Mouse (Mus musculus) layer of hippocampus, adult 18-20 months (tissue): Measurements from ENCODE around the gene Scube1. TPM values are rescaled to one million over a fixed set of nuclear protein-coding genes. Genes with fewer than 3 reads are reported as not detected.

Experiments
- DNase-seq, 2 experiments: peaks; one replicate each; pipeline ENCODE4 v3.0.0; 2022; ENCODE audit warnings: low spot score in 2 of 2
- total RNA-seq, 2 experiments: library from RNA; stranded (reverse); gene quantifications; 2 replicates each; pipeline ENCODE4 v1.2.3; 2021

Gene Scube1
- total RNA-seq, 2 experiments from 2014 or later = 15.9 to 18.4 TPM

DNA sequence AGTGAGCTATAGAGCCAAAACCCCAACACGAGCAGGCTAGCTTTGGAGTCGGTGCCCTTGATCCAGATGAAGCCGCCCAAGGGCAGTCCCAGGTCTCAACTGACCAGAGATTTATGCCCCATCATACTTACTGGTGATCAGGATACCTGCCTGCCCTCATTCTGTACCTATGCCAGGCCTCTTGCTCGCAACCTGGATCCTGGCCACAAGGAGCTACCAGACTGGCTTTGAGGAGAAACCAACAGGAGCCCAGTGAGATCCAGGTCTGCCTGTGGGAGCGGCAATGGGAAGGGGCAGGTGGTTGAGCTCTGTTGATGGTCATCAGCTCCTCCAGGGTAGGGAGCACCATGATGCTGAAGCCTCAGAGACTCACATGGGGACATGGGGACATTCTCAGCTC lies 12.5 kb downstream of the Scube1 start:
- no peak for DNase-seq

DNA sequence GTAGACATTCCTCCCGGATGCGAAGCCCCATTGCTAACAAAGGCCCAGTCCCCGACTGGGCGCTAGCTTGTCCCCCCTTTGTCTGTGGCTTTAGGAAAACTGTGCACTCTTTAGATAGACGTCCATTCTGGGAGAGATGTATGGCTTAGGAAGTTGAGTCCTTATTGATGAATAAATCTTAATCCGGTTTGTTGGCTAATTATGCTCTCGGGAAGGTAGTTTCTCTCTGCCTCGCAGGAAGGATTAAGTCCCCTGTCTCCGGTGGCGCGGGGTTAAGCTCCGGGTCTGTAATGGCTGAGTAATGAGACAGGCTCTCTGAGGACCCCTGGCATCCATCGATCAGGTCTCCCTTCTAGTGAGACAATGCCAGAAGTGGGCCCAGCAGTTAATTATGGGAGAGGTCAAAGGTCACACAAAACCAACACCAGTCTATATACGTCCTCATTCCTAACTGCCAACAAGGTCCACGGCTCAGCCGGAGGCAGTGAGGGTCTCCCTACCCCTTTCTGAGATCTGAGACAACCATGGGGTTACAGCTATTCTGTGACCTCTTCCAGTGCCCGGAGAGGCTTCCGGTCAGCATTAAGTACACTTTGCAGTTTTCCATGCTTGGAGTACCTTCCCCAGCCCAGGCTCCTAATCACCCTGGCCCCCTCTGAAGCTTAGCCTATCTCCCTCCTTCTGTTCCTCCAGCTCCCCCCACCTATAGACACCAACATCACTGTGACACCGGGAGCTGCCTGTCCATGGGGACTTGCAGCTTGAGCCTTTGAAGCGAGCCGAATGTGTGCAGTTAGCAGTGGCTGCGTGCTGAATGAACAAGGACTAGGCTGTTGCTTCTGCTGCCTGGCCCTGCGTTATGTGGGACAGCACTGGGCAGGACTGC lies 14.7 kb downstream of the Scube1 start:
- DNase-seq = no peak

DNA sequence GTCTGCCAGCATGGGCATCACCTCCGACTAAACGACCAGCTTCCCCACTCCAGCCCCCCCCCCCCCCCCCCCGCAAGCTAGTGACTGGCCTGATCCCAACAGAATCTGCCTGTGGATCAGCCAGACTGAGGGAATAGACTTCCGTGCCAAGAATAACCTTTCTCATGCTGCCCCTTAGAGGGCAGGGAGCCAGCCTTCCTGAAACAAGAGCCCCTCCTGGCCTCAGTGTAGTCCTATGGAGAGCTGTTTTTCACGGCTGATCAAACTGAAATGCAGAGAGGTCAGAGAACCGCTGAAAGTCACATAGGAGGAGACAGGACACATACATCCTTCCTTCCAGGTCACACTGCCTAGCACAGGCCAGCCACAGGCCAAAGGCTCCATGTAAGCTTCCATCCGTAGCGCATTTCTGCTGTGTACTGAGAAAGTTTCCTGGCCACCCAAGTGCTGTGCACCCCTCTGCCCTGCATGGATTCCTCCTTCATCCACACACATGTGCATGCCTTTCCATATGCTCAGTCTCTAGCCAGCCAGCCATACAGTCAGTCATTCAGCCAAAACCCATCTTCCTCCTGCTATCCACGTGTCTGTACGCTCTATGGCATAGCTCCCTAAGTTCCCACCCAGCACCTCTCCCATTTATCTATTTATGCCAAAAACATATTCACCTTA lies 18.2 kb downstream of the Scube1 start:
- DNase-seq = no peak

DNA sequence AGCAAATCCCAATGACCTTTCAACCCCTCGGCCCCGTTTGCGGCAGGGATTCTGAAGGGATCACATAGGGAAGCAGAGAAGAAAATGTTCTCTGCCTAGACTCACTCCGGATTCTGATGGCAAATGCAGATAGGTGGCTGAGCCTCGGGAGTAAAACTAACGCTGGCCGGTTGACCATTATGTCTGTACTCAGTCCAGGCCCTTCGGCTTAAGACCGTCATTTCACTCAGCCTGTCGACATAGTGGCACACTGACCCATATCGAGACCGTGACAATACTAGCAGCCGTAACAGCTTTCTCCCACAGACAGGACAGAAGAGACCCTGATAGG lies 24.3 kb downstream of the Scube1 start:
- DNase-seq = no peak

DNA sequence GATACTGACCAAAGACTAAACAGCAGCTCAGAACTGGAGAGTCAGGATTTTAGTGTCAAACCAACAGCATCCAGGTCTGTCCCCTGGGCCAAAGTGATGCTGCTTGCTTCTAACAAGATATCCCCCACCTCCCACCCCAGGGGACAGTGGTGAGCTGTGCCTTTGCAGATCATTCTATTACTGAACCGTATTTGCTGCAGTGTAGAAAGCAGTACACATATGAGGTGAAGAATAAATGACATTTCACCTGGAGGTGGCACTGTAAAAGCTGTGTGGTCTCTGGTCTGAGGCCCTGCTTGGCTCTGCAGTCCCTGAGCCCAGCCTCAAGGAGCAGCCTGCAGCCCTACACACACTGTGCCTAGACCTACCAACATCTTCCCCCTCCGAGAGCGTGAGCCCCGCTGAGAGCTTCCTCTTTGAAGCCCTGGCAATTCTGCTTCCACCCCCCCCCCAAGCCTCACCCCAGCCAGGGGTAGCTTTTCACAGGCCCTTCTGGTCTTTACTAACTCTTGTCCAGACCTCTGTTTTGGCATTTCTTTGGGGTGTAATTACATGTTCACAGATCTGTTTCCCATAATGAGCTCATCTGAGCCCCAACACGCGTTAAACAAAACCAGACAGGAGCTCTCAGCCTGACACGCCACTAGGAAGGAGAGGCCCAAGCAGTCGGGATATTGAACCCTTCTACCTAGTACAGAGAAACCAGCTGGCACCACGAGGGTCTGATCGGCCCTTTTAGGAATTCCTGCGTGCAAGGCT lies 24.8 kb downstream of the Scube1 start:
- no peak for DNase-seq

DNA sequence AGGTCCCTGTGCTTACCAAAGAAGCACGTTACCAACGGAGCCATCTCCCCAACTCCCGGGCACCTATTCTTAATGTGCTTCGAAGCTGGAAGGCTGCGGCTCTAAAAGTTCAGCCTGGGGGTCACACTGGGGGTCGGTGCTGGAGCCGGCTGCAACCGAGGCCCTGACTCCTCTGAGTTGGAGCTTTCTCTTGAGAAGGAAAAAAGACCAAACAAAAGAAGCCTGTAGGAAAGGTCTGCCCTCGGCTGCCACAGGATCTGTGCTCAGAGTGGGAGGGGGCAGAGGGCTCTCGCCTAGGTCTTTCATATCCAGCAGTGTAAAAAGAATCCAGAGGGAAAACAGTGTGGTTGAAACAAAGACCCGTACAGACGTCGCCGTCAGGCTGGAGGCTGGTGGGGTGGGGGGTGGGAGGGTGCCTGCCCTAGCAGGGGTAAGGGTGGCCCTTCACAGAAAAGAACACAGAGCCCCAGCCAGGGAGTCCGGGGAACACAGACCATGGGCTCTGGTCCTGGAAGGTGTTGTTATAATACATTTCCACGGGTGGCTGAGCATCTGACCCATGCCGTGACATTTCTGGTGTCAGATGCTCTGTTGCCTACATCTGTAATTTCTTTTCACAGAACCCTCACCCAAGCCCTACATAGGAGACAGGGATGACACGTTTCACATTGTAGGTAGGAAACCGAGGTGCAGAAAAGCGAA lies 25.5 kb downstream of the Scube1 start:
- DNase-seq = no peak

DNA sequence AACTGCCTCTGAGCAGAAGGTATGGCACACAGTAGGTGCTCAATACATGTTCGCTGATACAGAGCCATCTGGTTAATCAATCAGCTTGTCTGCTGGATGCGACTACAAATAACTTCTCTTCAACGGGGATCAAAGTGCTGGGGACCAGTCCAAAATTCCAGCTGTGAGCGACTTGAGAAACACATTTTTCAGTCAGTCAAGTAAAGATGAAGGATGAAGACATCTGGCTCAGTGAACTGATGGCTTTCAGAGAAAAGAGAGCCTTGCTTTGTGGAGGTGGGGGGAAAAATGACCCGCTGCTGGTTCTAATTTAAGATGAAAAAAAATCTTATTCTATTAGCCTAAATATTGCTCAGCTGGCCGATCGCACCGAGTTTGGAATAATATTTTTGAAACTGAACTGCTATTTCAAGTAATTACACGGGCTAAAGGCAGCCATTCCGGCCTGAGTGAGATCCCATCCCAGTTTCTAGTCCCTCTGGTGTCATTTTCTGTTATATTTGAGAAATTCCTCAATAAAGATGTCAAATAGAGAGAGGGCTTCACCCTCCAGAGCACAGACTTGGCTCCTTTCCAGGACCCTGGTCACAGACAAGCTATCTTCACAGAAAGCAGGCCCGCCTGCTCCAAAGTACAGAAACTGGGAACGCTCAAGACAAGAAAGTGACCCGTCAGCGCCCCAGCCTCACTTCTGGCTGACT lies 28.0 kb downstream of the Scube1 start:
- no peak for DNase-seq

DNA sequence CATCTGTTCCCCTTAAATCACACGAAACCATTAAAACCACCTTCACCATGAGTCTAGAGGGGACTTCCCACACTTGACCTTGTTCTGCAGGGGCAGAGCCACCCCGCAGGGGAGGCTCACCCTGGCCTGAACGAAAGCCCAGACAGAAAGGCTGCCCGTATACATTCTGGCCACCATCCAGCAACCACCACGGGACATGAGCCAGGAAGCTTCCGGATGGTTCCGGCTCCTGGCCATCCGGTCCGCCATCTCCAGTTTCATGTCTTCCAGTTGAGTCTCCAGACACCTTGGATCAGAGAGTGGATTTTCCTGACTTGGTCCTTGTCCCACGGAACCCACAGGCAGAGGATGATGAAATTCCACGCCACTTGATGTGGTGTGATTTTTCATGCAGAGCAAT lies 29.7 kb downstream of the Scube1 start:
- no peak for DNase-seq

DNA sequence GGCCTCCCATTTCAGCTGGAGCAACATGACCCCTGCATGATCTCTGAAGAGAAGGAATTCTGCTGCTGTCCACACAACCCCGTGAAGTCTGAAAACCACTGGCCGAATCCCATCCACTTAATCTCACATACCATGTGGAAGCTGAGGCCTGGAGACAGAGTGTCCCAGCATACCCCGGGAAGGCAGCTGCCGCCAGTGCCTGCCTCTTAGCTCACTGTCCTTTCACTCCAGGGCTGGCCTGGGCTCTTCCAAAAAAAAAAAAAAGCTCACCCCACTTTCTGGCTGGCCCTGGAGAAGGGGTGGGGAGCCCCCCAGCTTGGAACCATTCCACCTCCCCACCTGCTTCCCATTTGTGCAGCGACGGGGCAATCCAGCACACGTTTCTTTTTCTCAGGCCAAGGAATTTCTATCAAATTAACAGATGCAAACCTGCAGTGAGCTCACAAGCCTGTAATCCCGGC lies 32.9 kb downstream of the Scube1 start:
- no peak for DNase-seq

DNA sequence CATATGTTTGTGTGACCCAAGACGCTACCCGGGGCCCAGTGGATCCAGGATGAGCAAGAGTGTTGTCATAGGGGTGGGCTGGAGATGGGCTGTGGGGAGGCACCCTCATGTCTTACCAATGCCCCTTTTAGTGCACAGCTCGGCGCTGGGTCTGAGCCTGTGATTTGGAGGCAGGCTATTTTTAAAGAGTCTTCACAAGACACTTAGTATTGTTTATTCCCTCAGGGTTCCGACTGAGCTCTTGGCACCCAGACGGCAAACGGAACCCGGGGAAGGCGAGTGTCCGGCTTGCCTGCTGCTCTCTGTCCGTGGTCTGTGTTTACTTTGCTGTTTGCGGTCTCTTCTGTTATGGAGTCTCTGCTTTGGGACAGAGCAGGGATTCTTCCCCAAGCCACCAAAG lies 34.9 kb downstream of the Scube1 start:
- DNase-seq = no peak

DNA sequence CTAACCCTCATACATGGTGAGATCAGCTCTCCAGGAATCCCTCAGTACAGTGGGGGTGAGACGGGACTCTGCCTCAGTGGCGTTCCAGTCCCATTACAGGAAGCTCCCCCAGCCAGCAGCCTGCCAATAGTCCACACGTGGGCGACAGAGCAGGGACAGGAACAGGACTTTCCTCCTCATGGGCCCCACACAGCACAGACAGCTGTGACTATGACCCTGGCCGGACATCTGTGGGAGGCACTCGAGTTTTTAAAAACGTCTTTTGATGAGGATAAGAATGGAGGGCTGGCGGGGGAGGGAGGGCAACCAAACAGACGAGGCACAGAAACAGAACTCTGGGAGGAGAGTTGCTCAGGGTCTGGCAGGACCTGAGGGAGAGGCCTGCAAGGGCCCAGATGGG lies 38.2 kb downstream of the Scube1 start:
- DNase-seq = no peak

DNA sequence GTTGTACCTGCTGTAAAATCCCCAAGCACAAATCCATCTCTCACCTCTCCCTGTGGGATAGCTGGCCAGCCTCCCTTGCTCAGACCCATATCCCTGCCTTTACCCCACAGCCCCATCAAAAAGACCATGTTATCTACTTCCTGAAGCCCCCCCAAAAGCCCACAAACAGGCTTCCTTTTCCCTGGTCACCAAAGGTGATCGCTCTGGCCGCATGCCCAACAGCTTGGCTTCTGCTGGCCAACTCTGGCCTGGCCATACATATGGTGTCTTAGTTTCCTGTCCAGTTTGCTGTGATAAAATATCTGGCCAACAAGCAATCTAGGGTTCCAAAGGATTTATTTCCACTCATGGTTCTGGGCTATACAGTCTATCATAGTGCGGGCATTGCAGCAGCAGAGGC lies 38.9 kb downstream of the Scube1 start:
- DNase-seq = no peak

DNA sequence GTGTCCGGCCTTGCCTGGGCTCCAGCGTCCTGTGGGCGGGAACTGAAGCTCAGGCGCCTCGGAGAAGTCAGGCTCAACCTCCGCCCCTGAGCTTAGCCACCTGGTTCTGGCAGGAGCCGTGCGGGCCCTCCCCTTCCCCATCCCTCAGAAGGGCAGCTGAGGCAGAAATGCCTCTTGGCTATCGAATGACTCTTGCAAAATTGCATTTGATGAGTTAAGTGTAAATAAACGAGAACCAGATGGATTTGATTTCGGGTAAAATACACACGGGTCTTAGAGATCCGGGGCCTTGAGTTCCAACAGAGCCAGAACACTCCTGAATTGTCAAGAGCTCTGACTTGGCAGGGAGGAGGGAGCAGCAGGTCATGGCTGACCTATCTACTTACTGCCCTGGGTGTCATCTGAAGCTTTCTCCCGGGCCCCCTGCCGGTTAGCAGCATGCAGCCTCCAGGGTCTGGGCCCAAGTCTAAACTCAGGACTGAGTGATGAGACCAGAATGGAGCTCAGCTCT lies 41.7 kb downstream of the Scube1 start:
- no peak for DNase-seq

DNA sequence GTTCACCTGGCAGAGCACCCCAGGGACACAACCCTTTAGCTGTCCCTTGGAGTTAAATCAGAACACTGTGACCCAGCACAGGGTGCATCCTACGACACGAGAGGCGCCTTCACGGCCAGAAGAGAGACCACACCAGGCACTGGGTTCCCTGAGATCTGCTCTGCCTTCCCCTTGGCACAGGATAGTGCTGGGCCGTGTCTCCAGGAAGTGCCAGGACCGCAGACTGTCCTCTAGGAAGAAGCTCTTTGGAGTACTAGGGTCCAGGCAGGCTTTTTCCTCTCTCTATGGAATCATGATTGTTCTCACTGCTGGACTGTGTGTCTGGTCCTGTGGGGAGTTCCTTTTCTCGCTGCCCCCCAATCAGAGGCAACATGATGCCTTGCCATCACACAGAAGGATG lies 44.5 kb downstream of the Scube1 start:
- no peak for DNase-seq

DNA sequence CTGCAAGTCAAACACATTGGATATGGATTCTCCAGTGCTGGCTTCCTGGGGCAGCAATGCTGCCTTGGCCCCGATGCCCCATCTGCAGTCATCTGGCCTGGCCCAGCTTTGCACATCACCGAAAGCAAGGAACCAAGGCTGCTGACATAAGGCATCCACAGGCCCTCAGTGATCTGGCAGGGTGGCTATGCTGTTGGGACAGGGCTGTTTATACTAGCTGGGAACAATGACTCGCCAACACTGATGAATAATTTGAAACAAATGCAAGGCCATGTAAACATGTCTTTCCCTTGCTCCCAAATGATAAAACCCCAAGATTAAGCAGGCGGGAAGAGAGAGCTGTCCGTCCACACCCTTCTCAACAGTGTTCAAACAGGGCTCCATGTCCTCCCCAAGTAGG lies 45.1 kb downstream of the Scube1 start:
- DNase-seq = no peak

DNA sequence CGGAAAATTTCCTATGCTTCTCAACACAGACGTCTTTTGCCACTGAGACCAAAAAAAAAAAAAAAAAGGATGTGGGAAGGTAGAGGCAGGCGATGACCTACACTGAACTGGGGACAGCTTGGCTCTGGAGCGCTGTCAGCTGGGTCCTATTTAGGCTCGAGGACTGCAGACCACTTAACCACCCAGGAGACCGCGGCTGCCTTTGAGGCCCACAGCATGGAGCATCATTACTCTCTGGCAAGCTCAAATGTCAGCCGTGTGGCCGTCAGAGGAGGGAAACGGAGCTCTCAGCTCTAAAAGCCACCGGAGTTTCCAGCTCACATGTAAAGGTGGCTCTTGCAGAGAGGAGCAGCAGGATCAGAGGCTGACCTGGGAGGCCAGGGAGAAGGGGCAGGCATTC lies 46.2 kb downstream of the Scube1 start:
- DNase-seq = no peak

DNA sequence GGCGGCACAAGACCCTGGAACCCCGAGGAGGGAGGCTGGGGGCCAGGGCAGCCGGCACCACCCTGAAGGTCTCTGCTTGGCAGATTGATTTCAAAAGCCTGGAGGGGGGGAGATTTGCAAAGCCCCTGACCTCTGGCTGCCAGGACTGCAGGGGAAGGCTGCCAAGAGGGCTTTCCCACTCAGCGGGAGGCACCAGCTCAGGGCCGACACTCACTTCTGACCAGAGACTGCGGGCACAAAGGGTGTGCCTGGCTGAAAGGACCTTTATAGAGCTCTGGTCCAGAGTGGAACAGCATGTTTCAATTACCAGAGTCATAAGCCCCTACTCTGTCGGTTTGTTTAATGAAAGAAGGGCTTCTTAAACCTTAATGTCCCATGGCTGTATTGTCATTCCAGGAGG lies 46.7 kb downstream of the Scube1 start:
- peak in 1 of 2 experiments; percentile 3 for DNase-seq

DNA sequence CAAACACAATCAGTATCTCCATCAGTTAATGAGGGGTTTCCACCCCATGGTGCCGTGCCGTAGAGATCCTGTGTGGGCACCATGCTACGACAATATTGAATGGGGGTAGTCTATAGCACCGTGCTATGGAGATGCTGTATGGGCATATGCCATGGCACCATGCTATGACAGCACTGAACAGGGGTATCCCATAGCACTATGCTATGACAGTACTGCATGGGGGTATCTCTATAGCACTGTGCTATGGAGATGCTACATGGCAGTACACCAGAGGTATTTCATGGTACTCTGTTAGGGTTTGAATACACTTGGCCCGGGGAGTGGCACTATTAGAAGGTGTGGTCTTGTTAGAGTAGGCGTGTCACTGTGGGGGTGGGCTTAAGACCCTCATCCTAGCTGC lies 47.7 kb downstream of the Scube1 start:
- no peak for DNase-seq

DNA sequence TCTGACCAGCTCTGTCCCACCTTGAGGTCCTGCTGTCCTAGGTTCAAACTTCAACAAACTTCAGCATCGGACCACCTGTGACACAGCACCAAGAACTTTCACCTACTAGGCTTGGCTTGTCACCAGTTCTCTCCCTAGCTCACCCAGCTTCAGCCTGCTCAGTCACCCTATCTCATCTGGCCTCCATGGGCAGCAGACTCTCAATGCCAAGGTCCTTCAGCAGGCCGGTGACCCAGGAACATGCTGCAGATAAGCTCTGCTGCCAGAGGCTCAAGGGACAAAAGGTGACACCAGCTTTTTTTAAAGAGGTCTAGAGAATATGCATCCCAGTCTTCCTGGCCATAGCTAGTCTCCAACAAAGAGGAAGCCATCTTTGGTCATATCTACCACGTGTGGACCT lies 48.5 kb downstream of the Scube1 start:
- DNase-seq = no peak

DNA sequence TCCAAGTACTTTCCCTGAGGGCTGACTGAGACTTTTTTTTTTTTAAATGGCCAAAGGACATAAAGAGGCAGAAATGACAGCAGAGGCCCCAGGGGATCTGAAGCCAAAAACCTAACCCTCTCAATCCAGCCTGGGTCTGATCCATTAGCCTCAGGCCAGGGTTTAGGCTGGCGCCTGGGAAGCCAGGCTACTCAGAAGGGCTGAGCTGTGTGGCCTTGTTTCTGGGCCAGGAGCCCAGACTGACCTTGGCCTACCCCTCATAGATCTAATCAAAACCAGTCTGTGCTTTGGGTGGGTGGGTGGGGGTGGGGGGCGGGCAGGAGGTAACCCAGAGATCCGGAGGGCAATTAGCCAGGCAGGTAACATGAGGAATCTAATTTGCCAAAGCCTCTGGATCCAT lies 51.2 kb downstream of the Scube1 start:
- no peak for DNase-seq

DNA sequence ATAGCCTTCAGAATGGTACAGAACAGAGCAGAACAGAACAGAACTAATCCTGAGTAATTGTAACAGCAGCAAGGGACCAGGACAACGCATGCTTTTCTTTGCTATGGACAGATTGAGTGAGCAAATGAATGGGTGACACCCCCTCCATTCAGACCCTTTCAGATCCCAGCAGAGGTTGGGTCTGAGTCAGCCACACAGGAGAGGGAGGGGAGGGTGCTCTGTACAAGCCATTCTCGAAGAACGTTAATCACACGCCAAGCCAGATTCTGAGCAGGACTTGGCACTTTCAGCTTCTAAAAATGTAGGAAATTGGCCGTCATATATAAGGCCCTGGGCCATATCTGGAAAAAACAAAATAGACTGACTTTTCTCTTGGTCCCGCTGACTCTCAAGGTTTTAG lies 57.3 kb downstream of the Scube1 start:
- DNase-seq = peak in 1 of 2 experiments; percentile 17
